Mouse (Mus musculus): ENCODE results near the gene Msmp. TPM values are rescaled to one million over a fixed set of nuclear protein-coding genes. Genes with fewer than 3 reads are reported as not detected.
"Not testable (repeated sequence)": the region's sequence is repeated elsewhere in the genome, so short reads cannot be mapped to it uniquely, and the experiment has no call there.

The Msmp gene
- total RNA-seq (2021), result under 1 TPM in 1 of 2 experiments, not detected in 1; 0.52 TPM

DNA sequence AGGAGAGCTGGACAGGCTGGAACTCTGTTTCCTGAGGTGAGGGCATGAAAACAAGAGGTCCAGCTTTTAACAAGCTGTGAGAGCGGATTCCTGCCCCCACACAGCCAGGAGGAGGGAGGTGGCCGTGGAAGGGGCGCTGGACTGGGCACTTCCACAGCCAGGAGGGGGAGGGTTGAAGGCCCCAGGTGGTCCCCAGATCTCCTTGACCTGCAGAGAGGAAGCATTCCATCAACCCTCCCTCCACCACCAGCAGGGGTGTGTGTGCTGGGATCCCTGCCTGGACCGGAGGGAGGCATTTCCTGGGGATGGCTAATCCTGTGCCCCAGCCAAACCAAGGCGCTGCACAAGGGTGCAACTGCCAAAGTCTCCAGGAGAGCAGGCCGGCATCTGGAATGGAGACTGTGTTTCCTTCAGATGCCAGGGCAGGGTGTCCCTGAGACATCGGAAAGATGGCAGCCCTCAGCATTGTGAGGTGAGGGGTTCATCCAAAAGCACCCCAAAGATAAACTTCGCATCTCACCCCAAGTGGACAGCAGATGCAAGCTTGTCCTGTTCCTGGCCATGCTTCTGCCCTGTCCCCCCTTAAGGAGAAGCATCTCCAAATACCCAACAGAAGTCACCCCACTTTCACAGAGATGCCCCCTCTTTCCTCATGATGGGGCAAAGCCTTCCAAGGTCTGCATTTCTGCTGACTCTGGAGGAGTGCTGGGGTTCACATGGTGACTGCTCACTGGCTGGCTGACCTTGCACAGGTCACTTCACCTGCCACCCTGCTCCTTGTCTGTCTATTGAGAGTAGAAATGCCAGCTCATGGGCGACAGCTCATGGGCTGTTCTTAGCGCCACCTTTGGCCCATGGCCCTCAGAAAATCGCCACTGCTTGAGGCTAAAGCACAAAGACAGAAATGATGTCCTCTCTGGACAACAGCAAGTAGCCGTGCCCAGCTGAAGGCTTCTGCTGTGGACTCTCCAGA is at the start of gene Msmp:
TSS of gene Msmp (minus strand) at position 51 of the 973 bp plus-strand sequence.
- no peak for DNase-seq

DNA sequence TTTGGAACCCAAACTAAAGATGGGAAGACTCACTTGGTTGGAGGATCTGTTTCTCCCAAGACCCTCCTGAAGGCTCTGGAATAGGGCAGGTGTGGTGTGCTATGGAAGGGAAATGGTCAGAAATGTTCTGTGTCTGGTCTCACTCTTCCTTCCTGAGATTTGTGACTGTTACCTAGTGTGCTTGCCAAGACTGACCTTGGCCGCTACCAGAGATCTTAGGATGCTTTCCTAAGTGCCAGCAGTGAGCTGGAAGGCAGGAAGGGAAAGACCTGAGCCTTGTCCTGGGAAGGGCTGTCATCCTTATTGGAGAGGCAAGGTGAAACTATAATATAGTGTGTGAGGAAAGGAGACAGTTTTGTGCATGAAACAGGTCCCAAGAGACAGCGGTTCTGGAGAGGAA is 49.4 kb upstream of the Msmp start:
- DNase-seq, result no peak

DNA sequence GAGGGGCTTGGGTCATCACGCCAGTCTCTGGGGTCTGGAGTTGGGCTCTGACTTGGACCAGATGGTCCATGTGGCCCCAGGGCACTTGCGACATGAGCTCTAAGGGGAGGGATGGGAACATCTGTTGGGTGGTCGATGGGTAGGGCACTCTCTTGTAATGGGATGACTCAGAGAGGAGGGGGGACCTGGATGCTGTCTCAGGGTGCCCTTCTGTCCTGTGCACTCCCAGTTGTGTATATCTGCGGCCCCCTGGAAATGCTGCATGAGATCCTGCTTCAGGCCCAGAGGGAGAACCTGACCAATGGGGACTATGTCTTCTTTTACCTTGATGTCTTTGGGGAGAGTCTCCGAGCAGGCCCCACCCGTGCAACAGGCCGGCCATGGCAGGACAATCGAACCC is 49.0 kb upstream of the Msmp start:
- DNase-seq, result no peak

DNA sequence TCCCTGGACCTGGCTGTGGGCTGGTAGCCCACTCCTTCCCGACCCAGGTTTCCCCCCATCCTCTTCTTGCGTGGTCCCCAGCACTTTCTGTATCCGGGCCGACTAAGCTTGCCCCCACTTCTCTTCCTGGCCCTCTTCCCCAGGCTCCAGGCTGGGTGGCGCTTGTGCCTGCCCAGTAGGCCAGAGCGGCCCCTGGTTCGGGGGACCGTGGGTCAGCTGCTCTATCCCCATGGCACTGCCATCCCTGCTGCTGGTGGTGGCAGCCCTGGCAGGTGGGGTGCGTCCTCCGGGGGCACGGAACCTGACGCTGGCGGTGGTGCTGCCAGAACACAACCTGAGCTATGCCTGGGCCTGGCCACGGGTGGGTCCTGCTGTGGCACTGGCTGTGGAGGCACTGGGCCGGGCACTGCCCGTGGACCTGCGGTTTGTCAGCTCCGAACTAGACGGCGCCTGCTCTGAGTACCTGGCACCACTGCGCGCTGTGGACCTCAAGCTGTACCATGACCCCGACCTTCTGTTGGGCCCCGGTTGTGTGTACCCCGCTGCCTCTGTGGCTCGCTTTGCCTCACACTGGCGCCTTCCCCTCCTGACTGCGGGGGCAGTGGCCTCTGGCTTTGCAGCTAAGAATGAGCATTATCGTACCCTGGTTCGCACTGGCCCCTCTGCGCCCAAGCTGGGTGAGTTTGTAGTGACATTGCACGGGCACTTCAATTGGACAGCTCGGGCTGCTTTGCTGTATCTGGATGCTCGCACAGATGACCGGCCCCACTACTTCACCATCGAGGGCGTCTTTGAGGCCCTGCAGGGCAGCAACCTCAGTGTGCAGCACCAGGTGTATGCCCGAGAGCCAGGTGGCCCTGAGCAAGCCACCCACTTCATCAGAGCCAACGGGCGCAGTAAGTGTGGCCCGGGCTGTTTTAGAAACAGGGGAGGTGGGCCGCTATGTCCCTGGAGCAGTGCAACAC is 47.9 kb upstream of the Msmp start:
- DNase-seq, result peak; percentile 39

DNA sequence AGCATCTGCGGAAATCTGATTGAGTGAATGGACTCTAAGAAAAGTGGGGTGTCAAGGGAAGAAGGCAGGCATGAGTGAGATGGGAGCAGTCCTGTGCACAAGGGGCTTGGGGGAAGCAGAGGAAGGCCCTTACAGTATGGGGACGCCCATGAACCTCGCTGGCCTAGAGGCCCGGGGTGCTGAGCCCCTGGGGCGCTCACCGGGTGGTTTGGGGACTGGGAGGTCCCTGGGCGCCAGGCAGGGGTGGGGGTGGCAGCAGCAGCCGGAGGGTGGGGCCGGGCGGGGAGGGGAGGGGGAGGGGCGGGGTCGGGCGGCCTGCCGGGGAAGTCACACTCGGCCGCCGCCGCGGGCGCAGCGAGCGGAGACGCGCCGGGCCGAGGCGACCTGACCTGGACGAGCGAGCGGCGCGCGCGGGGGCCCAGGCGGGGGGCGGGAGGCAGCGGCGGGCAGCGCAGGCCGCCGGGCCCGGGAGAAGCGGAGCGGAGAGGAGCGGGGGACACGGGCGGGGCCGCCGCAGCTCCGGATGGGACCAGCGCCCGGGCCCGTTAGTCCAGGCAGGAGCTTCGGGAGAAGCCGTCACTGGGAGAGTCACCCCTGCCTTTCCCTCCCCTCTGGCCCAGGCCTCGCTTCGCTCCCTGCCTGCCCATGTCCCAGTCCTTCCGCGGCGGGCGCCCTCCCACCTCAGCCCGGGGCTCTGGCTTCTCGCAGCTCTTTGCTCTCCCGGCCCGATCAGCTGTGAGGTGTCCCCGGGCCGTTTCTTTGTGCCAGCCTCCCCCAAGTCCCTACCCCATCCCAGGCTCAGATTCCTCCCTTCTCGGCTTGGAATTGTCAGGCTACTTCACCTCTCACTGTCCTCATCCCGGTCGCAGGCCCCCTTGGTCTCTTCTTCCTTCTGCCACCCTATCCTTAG is 47.0 kb upstream of the Msmp start, which contains the start of gene Npr2:
TSS of gene Npr2 (plus strand) at position 890 of the 910 bp plus-strand sequence.
- DNase-seq, result peak; percentile 72

DNA sequence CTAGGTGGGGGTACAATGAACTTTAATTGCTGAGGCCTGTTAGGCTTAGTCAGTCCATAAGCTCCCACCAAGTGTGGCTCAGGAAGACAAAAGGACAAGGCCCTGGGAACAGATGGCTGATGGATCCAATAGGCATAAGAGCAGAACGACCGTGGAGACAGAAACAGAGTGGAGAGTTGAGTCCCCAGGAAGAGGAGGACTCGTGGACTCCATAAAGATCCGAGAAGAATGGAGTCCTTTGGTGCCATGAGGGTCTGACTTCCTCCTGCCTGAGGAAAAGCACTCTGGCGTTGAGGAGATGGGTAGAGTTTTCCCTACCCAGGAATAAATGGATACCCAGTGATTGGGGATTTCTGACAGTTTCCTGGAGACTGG is 46.4 kb upstream of the Msmp start:
- DNase-seq, result no peak

DNA sequence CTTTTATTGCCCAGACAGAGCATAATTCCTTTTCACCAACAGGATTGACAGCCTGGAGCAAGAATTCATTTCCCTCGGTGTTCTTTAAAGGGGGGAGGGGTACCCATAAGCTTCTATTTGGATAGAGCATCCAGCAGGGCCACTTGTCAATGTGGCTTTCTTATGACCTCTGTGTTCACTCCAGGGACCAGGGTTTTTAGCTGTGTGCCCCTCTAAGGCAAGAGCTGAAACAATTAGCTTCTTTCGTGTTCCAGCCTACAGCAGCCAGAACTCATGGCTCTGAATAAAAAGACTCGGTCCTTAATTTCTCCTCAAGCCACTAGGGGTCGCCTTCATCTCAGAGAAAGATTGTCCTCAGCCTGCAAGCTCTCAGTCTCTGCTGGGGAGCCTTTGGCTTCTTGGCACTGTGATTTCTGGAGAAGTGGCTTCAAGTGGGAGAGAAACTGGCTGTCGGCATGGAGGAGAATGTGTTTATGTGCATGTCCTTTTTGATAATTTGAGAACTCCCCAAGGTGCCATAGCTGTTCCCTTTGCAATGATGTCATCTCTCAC is 45.8 kb upstream of the Msmp start:
- peak; percentile 88 for DNase-seq

DNA sequence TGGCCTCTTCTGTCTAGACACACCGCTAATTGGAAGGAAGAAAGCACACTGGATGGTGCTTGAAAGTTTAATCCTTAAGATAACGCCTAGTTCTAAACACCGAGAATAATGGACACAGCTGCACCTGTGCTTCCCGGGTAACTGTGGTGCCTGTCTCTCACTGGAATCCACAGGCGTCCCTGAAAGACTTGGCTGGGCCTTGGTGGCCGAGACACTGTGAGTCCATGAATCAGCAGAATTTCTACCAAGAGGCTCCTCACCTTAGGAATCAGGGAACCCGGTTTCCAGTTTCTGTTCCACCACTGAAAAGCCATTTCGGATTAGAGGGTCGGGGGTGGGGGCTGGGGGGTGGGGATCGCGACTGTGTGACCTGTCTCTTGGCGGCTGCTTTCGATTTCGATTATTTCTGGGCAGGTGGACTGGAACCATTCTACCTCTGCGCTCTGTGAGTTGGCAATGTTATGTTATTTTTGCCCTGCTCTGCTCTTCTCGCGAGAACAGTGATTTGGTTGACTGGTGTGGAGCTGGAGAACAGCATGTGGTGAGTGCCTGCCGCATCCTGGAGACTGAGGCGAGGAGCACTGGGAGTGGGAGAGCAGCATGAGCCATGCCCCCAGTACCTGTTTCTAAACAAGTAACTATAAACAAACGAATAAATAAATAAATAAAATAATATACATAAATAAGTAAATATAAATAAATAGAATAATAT is 45.0 kb upstream of the Msmp start:
- no peak for DNase-seq

DNA sequence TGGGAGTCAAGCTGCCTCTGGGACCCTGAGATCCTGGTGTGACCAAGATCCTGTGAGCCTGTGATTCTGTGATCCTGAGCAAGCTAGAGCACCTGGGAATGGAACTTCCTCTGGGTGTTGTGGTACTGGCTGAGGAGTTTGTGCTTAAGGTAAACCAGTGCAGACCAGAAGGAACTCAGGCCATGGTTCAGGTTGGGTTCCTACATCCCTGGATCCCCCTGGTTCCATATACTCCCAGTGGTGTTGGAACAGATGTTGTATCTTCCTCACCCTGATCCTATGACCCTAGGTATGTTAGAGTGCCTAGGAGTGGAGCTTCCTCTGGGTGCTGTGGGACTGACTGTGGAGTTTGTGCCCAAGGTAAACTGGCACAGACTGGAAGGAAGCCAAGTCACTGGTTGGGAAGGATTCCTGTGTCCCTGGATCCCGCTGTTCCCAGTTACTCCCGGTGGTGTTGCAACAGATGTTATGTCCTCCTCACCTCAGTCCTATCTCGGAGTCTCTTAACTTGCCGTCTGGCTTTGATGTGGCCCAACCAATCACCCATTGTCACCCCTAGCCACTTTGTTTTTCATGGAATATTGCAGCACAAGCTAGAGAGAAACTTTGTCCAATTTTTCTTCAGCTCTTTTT is 36.0 kb upstream of the Msmp start:
- DNase-seq, result no peak

DNA sequence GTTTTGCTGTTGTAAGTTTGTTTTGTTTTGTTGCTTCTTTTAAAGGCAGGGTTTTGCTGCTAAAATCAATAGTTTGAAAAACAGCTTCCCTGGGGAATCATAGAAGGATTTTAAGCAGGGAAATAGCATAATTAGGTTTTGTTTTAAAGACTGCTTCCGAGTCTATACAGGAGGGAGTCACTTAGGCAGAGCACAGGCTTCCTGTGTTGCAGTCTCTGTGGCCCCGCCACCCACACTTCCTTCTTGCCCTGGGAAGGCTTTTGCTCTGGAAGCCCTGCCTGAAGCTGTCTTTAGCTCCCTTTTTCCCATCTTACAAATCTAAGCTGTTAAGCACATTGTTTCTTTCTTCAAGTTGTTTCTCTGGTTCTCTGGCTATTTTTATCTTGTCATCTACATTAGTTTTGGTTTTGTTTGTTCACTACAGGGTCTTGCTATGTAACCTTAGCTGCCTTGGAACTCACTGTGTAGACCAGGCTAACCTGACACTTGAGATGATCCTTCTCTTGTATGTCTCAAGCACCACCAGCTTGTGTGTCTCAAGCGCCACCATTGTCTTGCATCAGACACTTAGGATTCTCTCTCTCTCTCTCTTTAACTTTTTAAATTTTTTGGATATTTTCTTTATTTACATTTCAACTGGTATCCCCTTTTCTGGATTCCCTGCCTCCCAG is 28.9 kb upstream of the Msmp start:
- peak; percentile 20 for DNase-seq

DNA sequence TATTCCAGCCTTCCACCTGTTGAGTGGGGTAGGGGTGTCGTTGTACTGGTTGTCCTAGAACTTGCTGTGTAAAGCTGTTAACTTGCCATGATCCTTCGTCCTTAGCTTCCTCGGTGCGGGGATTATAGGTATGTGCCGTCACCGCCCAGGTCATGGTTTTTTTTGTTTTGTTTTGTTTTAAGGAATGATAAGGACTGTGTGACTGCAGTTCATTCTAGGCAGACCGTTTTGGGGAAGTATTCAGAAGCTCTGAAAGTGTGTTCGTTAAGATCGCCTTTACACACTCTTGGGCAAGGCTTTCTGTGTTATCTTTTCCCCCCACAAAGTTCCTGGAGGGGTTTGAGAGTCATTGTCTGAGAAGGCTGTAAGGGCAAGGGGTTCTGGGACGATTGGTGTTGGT is 28.2 kb upstream of the Msmp start:
- DNase-seq, result no peak

DNA sequence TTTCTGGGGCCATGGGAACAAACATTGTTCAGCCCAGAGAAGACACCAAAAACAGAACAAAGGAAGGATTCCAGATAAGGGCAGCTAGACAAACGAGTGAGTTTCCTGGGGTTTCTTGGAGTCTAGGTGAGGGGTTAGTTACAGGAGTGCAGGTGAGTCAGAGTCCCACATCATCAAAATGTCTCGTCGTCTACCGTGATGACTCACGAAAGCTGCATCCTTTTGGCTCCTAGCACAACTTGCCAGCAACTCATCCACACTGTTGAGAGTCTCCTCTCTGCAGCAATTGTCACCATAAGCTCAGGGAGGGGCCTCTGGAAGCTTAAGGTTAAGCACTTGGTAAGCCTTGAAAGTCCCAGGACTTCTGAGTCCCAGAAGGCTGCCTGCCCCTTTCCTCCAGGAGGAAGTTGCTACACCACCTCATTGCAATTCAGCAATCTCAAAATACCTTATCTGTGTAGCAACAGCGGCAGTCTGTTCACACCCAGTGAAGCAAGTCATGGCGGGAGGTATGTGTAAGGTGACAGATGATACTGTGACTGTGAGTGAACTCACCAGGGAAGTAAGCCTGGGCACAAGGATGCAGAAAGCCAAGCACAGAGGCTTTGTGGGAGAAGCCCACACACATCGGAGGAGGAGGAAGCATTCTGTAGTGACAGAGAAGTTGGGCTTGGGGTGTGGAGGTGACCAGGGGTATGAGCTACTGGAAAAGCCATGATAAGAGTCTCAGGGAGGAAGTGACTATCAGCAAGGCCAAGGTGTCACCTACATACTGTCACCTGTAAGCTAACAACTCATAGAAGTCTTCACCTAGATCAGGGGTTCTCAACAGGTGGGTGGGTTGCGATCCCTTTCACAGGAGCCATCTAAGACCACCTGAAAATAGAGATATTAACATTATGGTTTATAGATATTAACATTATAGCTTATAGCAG is 20.7 kb upstream of the Msmp start:
- DNase-seq, result no peak

DNA sequence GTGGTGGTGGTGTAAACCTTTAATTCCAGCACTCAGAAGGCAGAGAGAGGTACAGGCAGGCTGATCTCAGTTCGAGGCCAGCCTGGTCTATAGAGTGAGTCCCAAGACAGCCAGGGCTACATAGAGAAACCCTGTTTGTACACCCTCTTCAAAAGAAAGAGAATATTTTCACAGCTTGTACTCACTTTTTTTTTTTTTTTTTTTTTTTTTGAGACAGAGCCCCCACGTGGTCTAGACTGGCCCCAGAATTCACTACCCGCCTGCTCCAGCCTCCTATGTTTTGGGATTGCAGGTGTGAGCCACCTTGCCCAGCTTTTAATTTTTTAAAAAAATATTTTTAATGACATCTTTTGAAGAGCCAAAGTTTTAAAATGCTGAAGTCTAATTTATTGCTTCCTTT is 19.8 kb upstream of the Msmp start:
- no peak for DNase-seq

DNA sequence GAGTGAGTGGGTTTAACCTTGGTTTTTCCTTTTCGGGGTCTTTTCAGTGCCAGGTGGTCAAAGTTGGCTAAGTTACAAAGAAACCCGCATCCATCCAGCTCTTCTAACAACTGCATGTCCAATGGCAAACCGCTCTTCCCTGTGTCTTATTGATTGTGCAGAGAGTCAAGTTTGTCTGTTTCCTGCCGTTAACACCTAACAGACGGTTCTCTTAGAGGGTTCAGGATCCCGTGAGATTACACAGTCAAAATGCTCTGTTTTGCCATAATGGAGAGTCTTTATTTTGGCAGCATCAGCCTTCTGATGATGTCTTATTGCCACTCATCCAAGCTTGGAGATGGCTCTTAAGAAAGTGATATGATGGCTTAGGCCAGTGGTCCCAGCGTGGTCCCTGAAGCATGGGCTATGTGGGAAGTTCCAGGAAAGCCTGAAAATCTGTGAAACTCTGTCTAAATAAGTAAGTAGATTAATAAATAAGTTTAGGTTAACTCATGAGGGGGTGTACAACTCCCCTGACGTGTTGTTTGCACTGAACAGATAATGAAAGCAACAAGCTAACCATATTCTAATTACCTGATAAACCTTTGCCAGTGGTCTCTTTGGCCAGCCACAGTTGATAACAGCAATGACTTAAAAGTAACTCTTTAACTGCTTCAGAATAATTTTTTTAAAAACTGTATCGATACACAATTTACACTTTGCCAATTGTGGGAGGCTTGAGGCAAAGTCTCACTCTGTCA is 16.1 kb upstream of the Msmp start:
- DNase-seq, result no peak

DNA sequence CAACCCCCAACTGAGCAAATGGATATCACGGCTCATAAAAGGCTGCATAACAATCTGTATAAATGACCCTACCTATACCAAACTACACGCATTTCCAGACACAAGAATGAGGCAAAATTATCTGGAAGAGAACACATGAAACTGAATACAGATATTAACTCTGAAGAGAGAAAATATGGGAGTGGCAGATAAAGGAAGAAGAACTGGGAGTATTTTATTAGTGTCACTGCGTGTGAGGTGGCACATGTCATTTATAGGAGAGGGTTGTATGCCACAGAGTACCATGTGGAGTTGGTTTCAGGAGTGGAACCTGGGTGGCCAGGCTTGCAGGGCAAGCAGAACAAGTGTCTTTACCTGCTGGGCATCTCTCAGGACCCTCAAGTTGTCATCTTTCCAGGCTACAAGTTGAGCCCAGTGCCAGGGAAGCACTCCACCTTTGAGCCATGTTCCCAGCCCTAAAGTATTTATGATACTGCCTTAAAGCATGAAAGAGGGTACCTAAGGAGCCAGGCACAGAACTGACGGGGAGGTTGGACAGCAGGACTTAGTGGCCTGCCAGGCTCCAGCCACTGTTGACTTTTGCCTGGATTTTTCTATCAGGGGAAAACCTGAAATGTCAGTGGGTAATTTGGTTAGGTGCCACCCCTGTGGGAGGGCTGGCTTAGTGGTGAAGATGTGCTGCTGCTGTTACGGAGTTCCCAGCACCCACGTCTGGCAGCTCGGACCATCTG is 14.5 kb upstream of the Msmp start:
- no peak for DNase-seq

DNA sequence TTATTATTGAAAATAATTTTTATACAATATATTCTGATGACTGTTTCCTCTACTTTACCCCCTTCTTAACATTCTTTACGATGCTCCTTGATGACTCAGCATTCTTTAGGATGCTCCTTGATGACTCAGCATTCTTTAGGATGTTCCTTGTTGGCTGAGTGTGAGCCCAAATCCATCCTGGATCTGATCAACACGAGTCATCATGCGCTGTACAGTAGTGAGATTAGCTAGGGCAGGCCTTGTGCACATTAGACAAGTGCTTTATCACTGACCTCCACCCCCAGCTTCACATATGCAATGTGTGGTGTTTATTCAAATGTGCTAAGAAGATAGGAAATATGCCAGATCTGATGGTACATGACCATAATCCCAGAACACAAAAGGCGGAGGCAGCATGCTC is 13.9 kb upstream of the Msmp start:
- DNase-seq, result no peak

DNA sequence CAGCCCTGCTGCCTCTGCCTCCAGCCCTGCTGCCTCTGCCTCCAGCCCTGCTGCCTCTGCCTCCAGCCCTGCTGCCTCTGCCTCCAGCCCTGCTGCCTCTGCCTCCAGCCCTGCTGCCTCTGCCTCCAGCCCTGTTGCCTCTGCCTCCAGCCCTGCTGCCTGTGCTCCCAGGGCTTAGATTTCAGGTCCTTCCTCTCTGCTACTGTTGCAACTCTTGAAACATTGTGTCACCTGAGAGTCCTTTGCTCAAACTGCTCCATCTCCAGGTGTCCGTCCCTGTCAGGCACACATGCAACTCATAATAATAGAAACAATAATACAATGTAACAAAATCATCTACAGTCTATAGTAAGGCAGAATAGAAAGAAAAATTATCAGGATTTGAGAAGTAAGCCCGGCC is 12.3 kb upstream of the Msmp start:
- not testable (repeated sequence) for DNase-seq

Data from heart, postnatal 4 days (tissue).